Mouse (Mus musculus) embryonic fibroblast, embryonic 13.5 days (primary cell): ENCODE measurements at regions not wholly inside any gene's neighbourhood (a gene's known extent, or its start where the extent isn't known, plus 50 kb on each side); places are given as distances from the start of the nearest gene placed in this dataset.

ENCODE experiments used
- CTCF ChIP-seq: IDR thresholded peaks from 2 replicates; pipeline ENCODE4 v1.5.1; 2011; ENCODE audit warnings: mild to moderate bottlenecking, control low read depth, low read length, moderate library complexity, borderline replicate concordance; ENCODE audit not compliant: insufficient read depth
- POLR2A ChIP-seq: IDR thresholded peaks from 2 replicates; pipeline ENCODE4 v1.6.1; 2011; ENCODE audit warnings: low read depth, mild to moderate bottlenecking, control low read depth, low read length, moderate library complexity

- TF ChIP-seq CTCF (no peak), POLR2A (no peak)
Measured at GRCm38 (mm10) chr7:51771895-51772871, 89.6 kb upstream of the Gas2 start.
